Mouse (Mus musculus) kidney, postnatal 4 days (tissue): ENCODE data around the gene Il17re.

Experiments used
- DNase-seq, 2 experiments: peaks; one replicate each; pipeline ENCODE4 v3.0.0; 2021; ENCODE audit warnings: mixed read lengths in 2 of 2

The Il17re gene

GRCm38 (mm10) chr6:113457952-113458534 is at the start of gene Il17re:
Gene Il17re (plus strand): TSS chr6:113458484.
- DNase-seq: no peak

GRCm38 (mm10) chr6:113410001-113410400 is 48.3 kb upstream of the Il17re start:
- no peak for DNase-seq

- no peak for DNase-seq
Measured at GRCm38 (mm10) chr6:113416416-113416815, 41.9 kb upstream of the Il17re start.

GRCm38 (mm10) chr6:113418441-113419198 is 39.7 kb upstream of the Il17re start:
- peak in 1 of 2 experiments; percentile 54 for DNase-seq

GRCm38 (mm10) chr6:113419199-113419587 is 39.1 kb upstream of the Il17re start, which contains the start of gene Rpusd3:
Gene Rpusd3 (minus strand): TSS chr6:113419340.
- DNase-seq: peak; percentile 100

- no peak for DNase-seq
Measured at GRCm38 (mm10) chr6:113423000-113423399, 35.3 kb upstream of the Il17re start.

GRCm38 (mm10) chr6:113424187-113424586 is 34.1 kb upstream of the Il17re start:
- DNase-seq: peak in 1 of 2 experiments; percentile 34

GRCm38 (mm10) chr6:113426696-113427095 is 31.6 kb upstream of the Il17re start:
- no peak for DNase-seq

- DNase-seq: peak; percentile 73 to 77
Measured at GRCm38 (mm10) chr6:113427397-113427796, 30.9 kb upstream of the Il17re start.

- DNase-seq: no peak
Measured at GRCm38 (mm10) chr6:113428006-113428405, 30.3 kb upstream of the Il17re start.

GRCm38 (mm10) chr6:113429965-113430364 is 28.3 kb upstream of the Il17re start:
- no peak for DNase-seq

- DNase-seq: no peak
Measured at GRCm38 (mm10) chr6:113430846-113431245, 27.4 kb upstream of the Il17re start.

- DNase-seq: no peak
Measured at GRCm38 (mm10) chr6:113431801-113432200, 26.5 kb upstream of the Il17re start.

GRCm38 (mm10) chr6:113433661-113434060 is 24.6 kb upstream of the Il17re start:
- DNase-seq: no peak

GRCm38 (mm10) chr6:113434691-113435090 is 23.6 kb upstream of the Il17re start:
- no peak for DNase-seq

- no peak for DNase-seq
Measured at GRCm38 (mm10) chr6:113435664-113436205, 22.5 kb upstream of the Il17re start, which contains the start of gene Cidec. Gene Cidec (minus strand): TSS chr6:113435760.

GRCm38 (mm10) chr6:113437135-113437534 is 21.1 kb upstream of the Il17re start:
- no peak for DNase-seq

- no peak for DNase-seq
Measured at GRCm38 (mm10) chr6:113438721-113439430, 19.4 kb upstream of the Il17re start.

GRCm38 (mm10) chr6:113440686-113441085 is 17.6 kb upstream of the Il17re start:
- no peak for DNase-seq

GRCm38 (mm10) chr6:113441147-113441680 is 17.1 kb upstream of the Il17re start:
- peak; percentile 86 to 87 for DNase-seq

- DNase-seq: no peak
Measured at GRCm38 (mm10) chr6:113442087-113442441, 16.2 kb upstream of the Il17re start.

GRCm38 (mm10) chr6:113442442-113443090 is 15.7 kb upstream of the Il17re start, which contains the start of gene Jagn1:
Gene Jagn1 (plus strand): TSS chr6:113442569.
- DNase-seq: peak; percentile 94
